Mouse (Mus musculus): ENCODE results near the gene Ngb. TPM values are rescaled to one million over a fixed set of nuclear protein-coding genes. Genes with fewer than 3 reads are reported as not detected.

Ngb gene
- polyA plus RNA-seq, 1 experiment, result not detected

DNA sequence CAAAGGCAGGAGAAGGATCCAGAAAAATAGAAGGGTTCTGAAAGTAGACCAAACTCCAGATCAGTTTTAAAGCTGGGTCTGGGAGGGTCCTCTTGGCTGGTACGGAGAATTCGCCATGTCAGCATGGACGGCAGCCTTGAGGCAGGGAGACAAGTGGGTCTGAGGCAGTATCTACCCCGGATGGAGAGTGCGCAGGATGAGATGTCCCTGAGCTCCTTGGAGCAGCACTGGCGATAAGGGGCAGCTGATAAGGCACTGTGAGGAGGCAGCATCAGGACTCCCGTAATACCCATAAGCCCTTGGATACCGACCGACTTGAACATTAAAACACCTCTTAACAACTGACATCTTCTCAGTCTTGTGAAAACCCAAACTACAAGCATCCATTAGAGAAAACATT, 30.4 kb upstream of the Ngb start:
- TF ChIP-seq GATA1 (IDR thresholded peaks at IDR 0.05; ENCODE audit: low read length), result no peak
- TF ChIP-seq TAL1 (IDR thresholded peaks at IDR 0.05; ENCODE audit: low read length), result no peak
- H3K4me1 ChIP-seq (ENCODE audit: control insufficient read depth), result peaks cover 11% of the 10 kb centered on the region
- H3K36me3 ChIP-seq (ENCODE audit: control insufficient read depth), result peaks cover 20% of the 10 kb centered on the region
- no peaks in the 10 kb centered on the region for H3K9me3 ChIP-seq (ENCODE audit: control insufficient read depth, low read length)
- H3K4me3 ChIP-seq (replicated peaks), result no peak overlapping the region
- no peaks in the 10 kb centered on the region for H3K27me3 ChIP-seq (ENCODE audit: control insufficient read depth)

DNA sequence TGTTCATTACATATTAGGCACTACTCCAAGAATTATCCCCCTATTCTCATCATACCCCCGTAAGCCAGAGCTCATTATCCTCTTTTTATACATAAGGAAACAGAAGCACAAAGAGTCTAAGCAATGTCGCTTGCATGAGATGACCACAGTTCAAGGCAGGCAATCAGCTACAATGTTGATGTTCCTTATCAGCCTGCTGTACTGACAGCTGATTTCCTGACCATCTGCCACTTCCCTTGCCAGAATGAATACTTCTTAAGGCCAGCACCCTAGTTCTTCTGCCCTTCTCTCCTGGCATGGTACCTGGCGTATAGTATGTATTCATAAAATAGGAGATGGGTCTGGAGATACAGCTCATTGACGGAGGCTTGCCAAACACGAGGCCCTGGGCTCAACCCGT, 29.9 kb upstream of the Ngb start:
- TF ChIP-seq GATA1 (IDR thresholded peaks at IDR 0.05; ENCODE audit: low read length) (no peak), TAL1 (IDR thresholded peaks at IDR 0.05; ENCODE audit: low read length) (no peak)
- peaks cover 20% of the 10 kb centered on the region for H3K36me3 ChIP-seq (ENCODE audit: control insufficient read depth)

GRCm38 (mm10) chr12:87131619-87132018, 29.3 kb upstream of the Ngb start:
- peaks cover 22% of the 10 kb centered on the region for H3K36me3 ChIP-seq (ENCODE audit: control insufficient read depth)
- TF ChIP-seq TAL1 (IDR thresholded peaks at IDR 0.05; ENCODE audit: low read length) (no peak), GATA1 (IDR thresholded peaks at IDR 0.05; ENCODE audit: low read length) (no peak)
- no peaks in the 10 kb centered on the region for H3K27me3 ChIP-seq (ENCODE audit: control insufficient read depth)
- H3K4me1 ChIP-seq (ENCODE audit: control insufficient read depth), result peaks cover 11% of the 10 kb centered on the region
- no peak overlapping the region for H3K4me3 ChIP-seq (replicated peaks)
- H3K9me3 ChIP-seq (ENCODE audit: control insufficient read depth, low read length), result no peaks in the 10 kb centered on the region

More for the DNA sequence above, 29.9 kb upstream of the Ngb start:
- Histone ChIP-seq H3K4me3 (replicated peaks) (no peak overlapping the region), H3K4me1 (ENCODE audit: control insufficient read depth) (peaks cover 11% of the 10 kb centered on the region), H3K9me3 (ENCODE audit: control insufficient read depth, low read length) (no peaks in the 10 kb centered on the region), H3K27me3 (ENCODE audit: control insufficient read depth) (no peaks in the 10 kb centered on the region)

- no peak for TF ChIP-seq TAL1 (IDR thresholded peaks at IDR 0.05; ENCODE audit: low read length)
- TF ChIP-seq GATA1 (IDR thresholded peaks at IDR 0.05; ENCODE audit: low read length), result no peak
- no peak overlapping the region for H3K4me3 ChIP-seq (replicated peaks)
- H3K36me3 ChIP-seq (ENCODE audit: control insufficient read depth), result peaks cover 22% of the 10 kb centered on the region
- H3K4me1 ChIP-seq (ENCODE audit: control insufficient read depth), result peaks cover 11% of the 10 kb centered on the region
- no peaks in the 10 kb centered on the region for H3K9me3 ChIP-seq (ENCODE audit: control insufficient read depth, low read length)
- H3K27me3 ChIP-seq (ENCODE audit: control insufficient read depth), result no peaks in the 10 kb centered on the region
Measured at GRCm38 (mm10) chr12:87131181-87131580, 28.8 kb upstream of the Ngb start.

DNA sequence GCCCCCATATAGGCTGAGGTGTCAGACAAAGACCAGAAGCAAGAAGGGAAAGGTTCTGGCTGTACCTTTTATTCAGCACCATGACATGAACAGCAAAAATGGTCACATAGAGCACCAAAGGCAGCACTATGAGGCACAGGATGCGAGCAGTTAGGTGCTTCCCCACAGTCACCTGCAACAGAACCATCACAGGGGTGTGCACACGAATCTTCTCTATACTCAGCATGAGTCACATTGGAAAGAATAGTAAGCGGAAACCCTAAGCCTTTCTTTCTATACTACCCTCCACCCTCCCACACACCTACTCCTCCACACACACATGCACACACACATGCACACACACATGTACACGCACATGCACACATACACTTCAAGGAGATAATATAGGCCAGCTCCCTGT, 27.9 kb upstream of the Ngb start:
- no peaks in the 10 kb centered on the region for H3K27me3 ChIP-seq (ENCODE audit: control insufficient read depth)
- no peak for TF ChIP-seq GATA1 (IDR thresholded peaks at IDR 0.05; ENCODE audit: low read length)
- no peak for TF ChIP-seq TAL1 (IDR thresholded peaks at IDR 0.05; ENCODE audit: low read length)
- peaks cover 22% of the 10 kb centered on the region for H3K36me3 ChIP-seq (ENCODE audit: control insufficient read depth)
- no peaks in the 10 kb centered on the region for H3K9me3 ChIP-seq (ENCODE audit: control insufficient read depth, low read length)
- H3K4me3 ChIP-seq (replicated peaks), result no peak overlapping the region
- H3K4me1 ChIP-seq (ENCODE audit: control insufficient read depth), result peaks cover 11% of the 10 kb centered on the region

DNA sequence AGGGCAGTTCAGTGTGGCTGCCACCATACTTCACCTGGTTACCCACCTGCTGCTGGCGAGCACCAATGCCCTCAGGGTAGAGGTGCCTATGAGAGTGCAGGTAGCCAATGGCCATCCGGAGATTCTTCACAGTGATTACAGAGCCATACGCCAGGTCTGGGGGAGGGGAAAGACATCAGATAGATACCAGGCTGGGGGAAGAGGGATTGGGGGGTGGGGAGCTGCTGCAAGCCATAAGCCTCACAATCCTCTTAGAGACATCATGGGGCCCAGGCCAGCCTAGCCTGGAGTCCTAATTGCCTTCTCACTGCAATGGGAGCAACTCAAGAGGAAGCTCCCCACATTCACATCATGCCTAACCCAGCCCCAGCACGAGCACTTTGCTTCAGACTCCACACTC, 24.9 kb upstream of the Ngb start:
- no peaks in the 10 kb centered on the region for H3K27me3 ChIP-seq (ENCODE audit: control insufficient read depth)
- no peaks in the 10 kb centered on the region for H3K9me3 ChIP-seq (ENCODE audit: control insufficient read depth, low read length)
- H3K4me3 ChIP-seq (replicated peaks), result no peak overlapping the region
- H3K36me3 ChIP-seq (ENCODE audit: control insufficient read depth), result peaks cover 36% of the 10 kb centered on the region
- H3K4me1 ChIP-seq (ENCODE audit: control insufficient read depth), result peaks cover 7% of the 10 kb centered on the region
- TF ChIP-seq TAL1 (IDR thresholded peaks at IDR 0.05; ENCODE audit: low read length) (no peak), GATA1 (IDR thresholded peaks at IDR 0.05; ENCODE audit: low read length) (no peak)

- H3K9me3 ChIP-seq (ENCODE audit: control insufficient read depth, low read length), result no peaks in the 10 kb centered on the region
- no peak overlapping the region for H3K4me3 ChIP-seq (replicated peaks)
- H3K4me1 ChIP-seq (ENCODE audit: control insufficient read depth), result peaks cover 11% of the 10 kb centered on the region
- no peak for TF ChIP-seq TAL1 (IDR thresholded peaks at IDR 0.05; ENCODE audit: low read length)
- no peak for TF ChIP-seq GATA1 (IDR thresholded peaks at IDR 0.05; ENCODE audit: low read length)
- no peaks in the 10 kb centered on the region for H3K27me3 ChIP-seq (ENCODE audit: control insufficient read depth)
- H3K36me3 ChIP-seq (ENCODE audit: control insufficient read depth), result peaks cover 23% of the 10 kb centered on the region
Measured at GRCm38 (mm10) chr12:87121918-87122589, 19.7 kb upstream of the Ngb start.

DNA sequence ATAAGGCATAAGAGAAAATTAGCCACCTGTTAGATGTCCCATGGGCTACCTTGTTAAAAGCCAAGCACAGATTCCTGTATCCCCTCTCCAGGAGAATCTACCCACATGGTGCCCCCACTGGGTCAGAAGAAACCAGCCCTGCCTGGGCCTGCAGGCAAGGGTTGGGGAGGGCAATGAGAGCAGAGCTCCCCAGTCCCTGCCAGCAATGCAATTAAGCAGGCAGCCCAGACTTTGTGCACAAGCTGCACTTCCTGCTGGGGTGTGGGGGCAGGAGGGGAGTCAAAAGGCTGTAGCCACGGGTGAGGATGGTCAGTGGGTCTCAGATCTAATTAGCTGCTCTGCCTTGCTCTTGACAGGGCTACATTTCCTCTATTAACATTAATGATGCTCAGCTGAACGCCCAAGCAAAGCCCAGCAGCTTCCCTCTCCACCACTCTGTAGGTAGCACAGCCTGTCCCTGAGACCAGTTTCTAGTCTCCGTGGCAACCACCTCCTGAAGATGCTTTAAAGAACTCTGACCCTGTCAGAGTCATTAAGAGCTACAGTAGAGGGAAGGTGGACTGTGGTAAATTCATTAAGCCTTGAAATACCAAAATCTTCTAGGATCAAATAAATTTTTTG, 5.1 kb upstream of the Ngb start:
- TF ChIP-seq GATA1 (IDR thresholded peaks at IDR 0.05; ENCODE audit: low read length) (no peak), TAL1 (IDR thresholded peaks at IDR 0.05; ENCODE audit: low read length) (no peak)
- Histone ChIP-seq H3K27me3 (ENCODE audit: control insufficient read depth) (peaks cover 8% of the 10 kb centered on the region), H3K9me3 (ENCODE audit: control insufficient read depth, low read length) (no peaks in the 10 kb centered on the region), H3K36me3 (ENCODE audit: control insufficient read depth) (peaks cover 6% of the 10 kb centered on the region), H3K4me1 (ENCODE audit: control insufficient read depth) (no peaks in the 10 kb centered on the region), H3K4me3 (replicated peaks) (no peak overlapping the region)

DNA sequence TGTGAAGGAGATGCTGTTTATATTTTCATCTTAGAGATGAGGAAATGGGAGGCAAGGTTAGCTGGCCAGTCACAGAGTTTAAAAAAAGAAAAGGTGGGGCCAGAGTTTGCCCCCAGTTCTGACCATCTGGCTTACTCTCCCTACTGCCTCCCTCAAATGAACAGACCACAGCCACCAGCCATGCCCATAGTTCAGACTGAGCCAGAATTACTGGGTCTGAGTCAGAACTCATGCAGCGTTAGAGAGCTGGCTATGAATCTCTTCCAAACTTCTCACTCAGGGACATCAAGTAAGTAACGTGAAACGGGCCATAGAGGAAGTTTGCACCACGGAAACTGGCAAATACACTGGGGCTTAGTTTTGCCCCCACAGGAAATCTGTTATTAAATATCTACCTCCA, 2.5 kb upstream of the Ngb start:
- peaks cover 2% of the 10 kb centered on the region; the same call in 1 of the 2 replicates for H3K4me1 ChIP-seq (ENCODE audit: control insufficient read depth)
- no peak overlapping the region for H3K4me3 ChIP-seq (replicated peaks)
- TF ChIP-seq TAL1 (IDR thresholded peaks at IDR 0.05; ENCODE audit: low read length) (no peak), GATA1 (IDR thresholded peaks at IDR 0.05; ENCODE audit: low read length) (no peak)
- peaks cover 29% of the 10 kb centered on the region for H3K27me3 ChIP-seq (ENCODE audit: control insufficient read depth)
- H3K36me3 ChIP-seq (ENCODE audit: control insufficient read depth), result no peaks in the 10 kb centered on the region; the same call in 1 of the 2 replicates
- H3K9me3 ChIP-seq (ENCODE audit: control insufficient read depth, low read length), result no peaks in the 10 kb centered on the region

Data from erythroblast, embryonic 14.5 days (primary cell).